Mouse (Mus musculus) adrenal gland, adult (tissue): ENCODE data around the gene Spred2.

Source experiments
- DNase-seq, 2 experiments: peaks; one replicate each; pipeline ENCODE4 v3.0.0; 2022 to 2023; ENCODE audit warnings: low spot score in 1 of 2; ENCODE audit not compliant: inconsistent age in 2 of 2

Spred2 gene

GRCm38 (mm10) chr11:19923888-19924756, at the start of gene Spred2:
TSS of gene Spred2 (plus strand) at chr11:19924375.
- peak; percentile 93 to 98 for DNase-seq

- DNase-seq = no peak
Observed at GRCm38 (mm10) chr11:19875551-19875950, 48.6 kb upstream of the Spred2 start.

- no peak for DNase-seq
Observed at GRCm38 (mm10) chr11:19875964-19876363, 48.2 kb upstream of the Spred2 start.

- DNase-seq = no peak
Observed at GRCm38 (mm10) chr11:19877239-19877915, 46.8 kb upstream of the Spred2 start.

GRCm38 (mm10) chr11:19881342-19881741, 42.8 kb upstream of the Spred2 start:
- DNase-seq = no peak

- DNase-seq = no peak
Observed at GRCm38 (mm10) chr11:19890700-19891406, 33.3 kb upstream of the Spred2 start.

- no peak for DNase-seq
Observed at GRCm38 (mm10) chr11:19893233-19893632, 30.9 kb upstream of the Spred2 start.

- DNase-seq = no peak
Observed at GRCm38 (mm10) chr11:19899621-19900020, 24.6 kb upstream of the Spred2 start.

- no peak for DNase-seq
Observed at GRCm38 (mm10) chr11:19900712-19901111, 23.5 kb upstream of the Spred2 start.

- DNase-seq = no peak
Observed at GRCm38 (mm10) chr11:19911216-19911615, 13.0 kb upstream of the Spred2 start.

GRCm38 (mm10) chr11:19912179-19912578, 12.0 kb upstream of the Spred2 start:
- DNase-seq = no peak

GRCm38 (mm10) chr11:19912661-19913060, 11.5 kb upstream of the Spred2 start:
- no peak for DNase-seq

- peak in 1 of 2 experiments; percentile 71 for DNase-seq
Observed at GRCm38 (mm10) chr11:19913761-19914160, 10.4 kb upstream of the Spred2 start.

GRCm38 (mm10) chr11:19917381-19918245, 6.6 kb upstream of the Spred2 start:
- no peak for DNase-seq

GRCm38 (mm10) chr11:19918246-19918540, 6.0 kb upstream of the Spred2 start:
- peak in 1 of 2 experiments; percentile 36 for DNase-seq

- DNase-seq = peak; percentile 57 to 88
Observed at GRCm38 (mm10) chr11:19919460-19919784, 4.8 kb upstream of the Spred2 start.

- DNase-seq = peak; percentile 89 to 97
Observed at GRCm38 (mm10) chr11:19919785-19920671, 4.1 kb upstream of the Spred2 start.

GRCm38 (mm10) chr11:19921723-19922122, 2.5 kb upstream of the Spred2 start:
- no peak for DNase-seq

GRCm38 (mm10) chr11:19922208-19922607, 2.0 kb upstream of the Spred2 start:
- no peak for DNase-seq

- DNase-seq = no peak
Observed at GRCm38 (mm10) chr11:19924757-19925148, 578 bp downstream of the Spred2 start.
